Mouse (Mus musculus) cerebellum, adult 2 months (tissue): Measurements from ENCODE around the gene Tmco4. TPM values are rescaled to one million over a fixed set of nuclear protein-coding genes. Genes with fewer than 3 reads are reported as not detected.
"Not testable (repeated sequence)": the region's sequence is repeated elsewhere in the genome, so short reads cannot be mapped to it uniquely, and the experiment has no call there.

ENCODE experiments used
- DNase-seq, 2 experiments: peaks; one replicate each; pipeline ENCODE4 v3.0.0; 2021
- H3K27ac ChIP-seq: fragments of 200-500 bp; 2 replicates; pipeline ENCODE4 v1.5.1; 2012; ENCODE audit warnings: low read length, control low read depth, inconsistent platforms; ENCODE audit not compliant: insufficient read depth
- H3K27me3 ChIP-seq: fragments of 200-500 bp; 2 replicates; pipeline ENCODE4 v1.6.1; 2012; ENCODE audit warnings: inconsistent platforms, mild to moderate bottlenecking, low read length, moderate library complexity; ENCODE audit not compliant: control insufficient read depth, insufficient read depth
- H3K4me1 ChIP-seq: fragments of 200-500 bp; 2 replicates; pipeline ENCODE4 v1.6.1; 2011; ENCODE audit warnings: low read length; ENCODE audit not compliant: control insufficient read depth, insufficient read depth
- H3K4me3 ChIP-seq: fragments of 200-500 bp; replicated peaks from 2 replicates; pipeline ENCODE3; 2011; ENCODE audit warnings: mild to moderate bottlenecking, low read depth, low read length, control low read depth; ENCODE audit not compliant: insufficient read depth
- CTCF ChIP-seq: fragments of 200-500 bp; IDR thresholded peaks from 2 replicates; pipeline ENCODE4 v1.5.1; 2011; ENCODE audit warnings: low read depth, mild to moderate bottlenecking, control low read depth, low read length, moderate library complexity, borderline replicate concordance; ENCODE audit not compliant: insufficient read depth
- POLR2A ChIP-seq: fragments of 200-500 bp; IDR thresholded peaks from 2 replicates; pipeline ENCODE4 v1.6.1; 2011; ENCODE audit warnings: low read length, control low read depth, borderline replicate concordance; ENCODE audit not compliant: insufficient read depth
- WGBS: fragments of 180-500 bp; shearing (Covaris S2); methylation state at CpG from one replicate; pipeline ENCODE4 v1.1.7; 2018; 5-methylcytosine and 5-hydroxymethylcytosine counted together
- polyA plus RNA-seq: library from polyadenylated mRNA; depleted of rRNA; stranded (reverse); fragments of >200 nt; gene quantifications from 2 replicates; pipeline ENCODE4 v1.2.3, GENCODE M21; 2012

Tmco4 gene
- polyA plus RNA-seq, 1 experiment, result 2.4 TPM

DNA sequence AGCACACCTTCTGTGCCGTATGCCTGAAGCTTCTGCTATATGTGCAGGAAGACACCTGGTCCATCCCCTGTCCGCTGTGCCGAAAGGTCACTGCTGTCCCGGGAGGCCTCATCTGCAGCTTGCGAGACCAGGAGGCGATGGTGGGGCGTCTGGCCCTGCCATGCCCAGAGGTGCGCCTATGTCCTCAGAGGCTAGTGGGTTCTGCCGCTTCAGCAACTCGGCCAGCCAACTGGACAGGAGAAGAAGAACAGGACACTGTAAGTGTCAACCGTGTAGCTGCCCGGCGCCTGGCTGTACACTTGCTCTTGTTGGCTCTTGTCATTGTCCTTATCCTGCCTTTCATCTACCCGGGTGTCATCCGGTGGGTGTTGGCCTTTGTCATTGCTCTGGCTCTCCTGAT is 5.2 kb upstream of the Tmco4 start:
- no peak for TF ChIP-seq POLR2A
- no peak for TF ChIP-seq CTCF
- H3K27ac ChIP-seq, result no peak overlapping the region
- no peaks in the 10 kb centered on the region for H3K27me3 ChIP-seq
- no peaks in the 10 kb centered on the region; the same call in 1 of the 2 replicates for H3K4me1 ChIP-seq
- DNase-seq, result no peak
- WGBS, result 92% methylated on average over 15 of the region's 15 CpGs
- H3K4me3 ChIP-seq, result no peak overlapping the region

- no peaks in the 10 kb centered on the region; the same call in 1 of the 2 replicates for H3K4me1 ChIP-seq
- DNase-seq, result no peak
- no peak overlapping the region for H3K27ac ChIP-seq
- WGBS, result 86% methylated on average over 16 of the region's 16 CpGs
- TF ChIP-seq POLR2A, result no peak
- no peak for TF ChIP-seq CTCF
- H3K4me3 ChIP-seq, result no peak overlapping the region
- no peaks in the 10 kb centered on the region for H3K27me3 ChIP-seq
These were observed 3.7 kb upstream of the Tmco4 start for GRCm38 (mm10) chr4:138968772-138969556.

GRCm38 (mm10) chr4:138969736-138970135 is 3.0 kb upstream of the Tmco4 start:
- Histone ChIP-seq H3K4me3 (no peak overlapping the region), H3K4me1 (no peaks in the 10 kb centered on the region; the same call in 1 of the 2 replicates), H3K27ac (no peak overlapping the region), H3K27me3 (no peaks in the 10 kb centered on the region)
- TF ChIP-seq CTCF, result no peak
- TF ChIP-seq POLR2A, result no peak
- WGBS, result 36% methylated on average over 9 of the region's 9 CpGs
- no peak for DNase-seq

- WGBS, result 98% methylated on average over 6 of the region's 6 CpGs
- no peak for TF ChIP-seq CTCF
- no peak for TF ChIP-seq POLR2A
These were observed 1.3 kb upstream of the Tmco4 start for GRCm38 (mm10) chr4:138971371-138971770.

DNA sequence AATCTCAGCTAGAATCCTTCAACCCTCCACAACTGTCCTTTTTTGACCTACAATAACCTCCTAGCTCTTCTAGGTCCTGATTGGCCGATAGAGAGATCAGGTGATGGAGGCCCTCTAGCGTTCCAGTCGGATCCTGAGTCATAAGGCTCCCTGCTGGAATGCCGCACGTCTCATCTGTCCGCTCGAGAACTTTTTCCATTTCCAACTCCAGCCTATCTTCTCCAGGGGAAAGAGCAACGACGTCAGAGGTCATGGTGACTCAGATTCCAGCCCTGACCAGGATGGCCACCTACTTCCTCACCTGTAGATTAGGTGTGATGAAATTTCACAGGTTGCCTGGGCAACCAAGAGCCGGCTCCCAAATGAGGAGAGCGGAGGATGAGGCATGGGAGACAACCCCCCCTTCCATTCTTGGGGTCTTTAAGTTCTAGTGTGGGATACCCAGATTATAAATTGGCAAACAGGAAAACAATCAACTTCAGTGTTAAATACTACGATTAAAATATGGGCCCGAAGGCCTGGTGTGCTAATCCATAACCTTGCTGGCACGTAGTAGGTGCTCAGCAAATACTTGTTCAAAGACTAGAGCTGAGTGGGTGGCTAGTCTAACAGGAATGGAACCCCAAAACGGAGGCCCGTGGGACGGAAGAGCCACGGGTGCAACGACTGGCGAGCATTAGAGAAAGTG is 405 bp upstream of the Tmco4 start:
- peak; percentile 15 to 32 for DNase-seq
- Histone ChIP-seq H3K27me3 (no peaks in the 10 kb centered on the region), H3K27ac (no peak overlapping the region), H3K4me1 (no peaks in the 10 kb centered on the region; the same call in 1 of the 2 replicates), H3K4me3 (peak overlapping the region; percentile 45)
- TF ChIP-seq CTCF (no peak), POLR2A (no peak)
- WGBS, result 31% methylated on average over 20 of the region's 20 CpGs

More at GRCm38 (mm10) chr4:138971371-138971770, 1.3 kb upstream of the Tmco4 start:
- H3K27me3 ChIP-seq, result no peaks in the 10 kb centered on the region
- H3K4me3 ChIP-seq, result no peak overlapping the region
- no peaks in the 10 kb centered on the region; the same call in 1 of the 2 replicates for H3K4me1 ChIP-seq
- DNase-seq, result no peak
- H3K27ac ChIP-seq, result no peak overlapping the region

GRCm38 (mm10) chr4:138973719-138974115 is 1.0 kb downstream of the Tmco4 start:
- Histone ChIP-seq H3K4me3 (no peak overlapping the region), H3K27ac (no peak overlapping the region), H3K4me1 (no peaks in the 10 kb centered on the region; the same call in 1 of the 2 replicates), H3K27me3 (no peaks in the 10 kb centered on the region)
- no peak for TF ChIP-seq POLR2A
- no peak for TF ChIP-seq CTCF
- 90% methylated on average over 3 of the region's 3 CpGs for WGBS
- DNase-seq, result no peak

- not testable (repeated sequence) for H3K4me1 ChIP-seq, DNase-seq
- WGBS, result 80% methylated on average over 2 of the region's 2 CpGs
These were observed 1.9 kb downstream of the Tmco4 start for GRCm38 (mm10) chr4:138974540-138974939.

DNA sequence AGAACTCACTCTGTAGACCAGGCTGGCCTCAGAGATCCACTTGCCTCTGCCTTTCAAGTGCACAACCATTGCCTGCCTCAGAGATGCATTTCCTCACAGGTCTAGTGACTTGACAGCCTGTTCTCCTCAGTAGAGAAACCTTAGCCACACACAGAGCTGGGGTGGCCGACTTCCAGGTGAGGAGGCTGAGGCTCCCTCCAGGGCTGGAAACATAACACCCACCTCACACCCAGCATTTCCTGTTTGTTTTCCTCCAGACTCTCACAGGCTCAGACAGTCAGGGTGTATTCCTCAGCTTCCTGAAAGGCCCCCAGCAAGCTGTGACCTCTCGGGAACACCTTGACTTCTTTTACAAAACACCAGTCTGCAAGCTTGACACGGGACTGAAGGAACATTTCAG is 2.5 kb downstream of the Tmco4 start:
- no peak for DNase-seq
- no peaks in the 10 kb centered on the region; the same call in 1 of the 2 replicates for H3K4me1 ChIP-seq
- H3K27me3 ChIP-seq, result no peaks in the 10 kb centered on the region
- 87% methylated on average over 3 of the region's 3 CpGs for WGBS
- no peak overlapping the region for H3K4me3 ChIP-seq
- no peak overlapping the region for H3K27ac ChIP-seq
- TF ChIP-seq CTCF, result no peak
- no peak for TF ChIP-seq POLR2A

More at GRCm38 (mm10) chr4:138974540-138974939, 1.9 kb downstream of the Tmco4 start:
- H3K27ac ChIP-seq, H3K4me3 ChIP-seq, H3K27me3 ChIP-seq: not testable (repeated sequence)
